In genomic region chr11:117397755-117398154, GRCm38 (mm10) we compare ENCODE assay signal across 10 mouse cellular contexts.
DNase-seq lines count a peak whose midpoint lies in the region; ATAC-seq and TF ChIP-seq lines count a peak whose summit lies in the region.
"Had no signal": no experiment of that assay in that cellular context is flagged by ENCODE, and none has a peak within 500 bp of the region (broad histone marks: within the 10 kb centered on the region; RNA-seq: fewer than 3 reads in every experiment).

No protein-coding gene starts in this region.

- no peak overlapping the region for H3K9ac ChIP-seq in heart, postnatal 0 days (replicated peaks; ENCODE audit: low read depth, low read length)
- no peak overlapping the region for H3K9ac ChIP-seq in ES-Bruce4 (ENCODE audit: low read depth, poor library complexity, severe bottlenecking)
- no peak overlapping the region for H3K9ac ChIP-seq in embryonic facial prominence, embryonic 11.5 days (replicated peaks; ENCODE audit: low read length)
- H3K9ac ChIP-seq in midbrain, embryonic 15.5 days, result 0 out of 2 replicates have a peak overlapping the region, but pooled peaks have one; percentile 2
- H3K9ac ChIP-seq: midbrain, embryonic 12.5 days had no signal

- H3K27me3 ChIP-seq in heart, postnatal 0 days (ENCODE audit: control insufficient read depth, insufficient read depth, low read length), result peaks cover 54% of the 10 kb centered on the region
- no peaks in the 10 kb centered on the region for H3K27me3 ChIP-seq in ES-Bruce4 (ENCODE audit: control insufficient read depth, insufficient read depth, low read length, poor library complexity, severe bottlenecking)
- no peaks in the 10 kb centered on the region; the same call in 1 of the 2 replicates for H3K27me3 ChIP-seq in embryonic facial prominence, embryonic 11.5 days (ENCODE audit: control insufficient read depth, insufficient read depth, low read length)
- H3K27me3 ChIP-seq in midbrain, embryonic 15.5 days (replicated peaks), result no peaks in the 10 kb centered on the region

- no peak overlapping the region for H3K4me2 ChIP-seq in heart, postnatal 0 days (ENCODE audit: low read depth, low read length)
- no peak overlapping the region for H3K4me2 ChIP-seq in embryonic facial prominence, embryonic 11.5 days (ENCODE audit: low read depth, low read length)
- no peak overlapping the region for H3K4me2 ChIP-seq in midbrain, embryonic 15.5 days
- H3K4me2 ChIP-seq: midbrain, embryonic 12.5 days had no signal

- ATAC-seq in heart, postnatal 0 days (ENCODE audit: insufficient read depth, low read depth), result no peak
- ATAC-seq in embryonic facial prominence, embryonic 11.5 days (replicated peaks; ENCODE audit: insufficient number of reproducible peaks, low FRiP score, low TSS enrichment, low read depth), result no peak
- ATAC-seq in midbrain, embryonic 15.5 days (replicated peaks), result 0 out of 2 replicates have a peak, but pooled peaks have one; percentile 13

- no peak overlapping the region for H3K27ac ChIP-seq in heart, postnatal 0 days (ENCODE audit: low read depth)
- no peak overlapping the region for H3K27ac ChIP-seq in ES-Bruce4 (ENCODE audit: insufficient read depth, low read length)
- H3K27ac ChIP-seq in embryonic facial prominence, embryonic 11.5 days (replicated peaks; ENCODE audit: low read depth, low read length), result no peak overlapping the region
- H3K27ac ChIP-seq in midbrain, embryonic 15.5 days, result no peak overlapping the region
- H3K27ac ChIP-seq: midbrain, embryonic 12.5 days had no signal

- no peak overlapping the region for H3K4me3 ChIP-seq in heart, postnatal 0 days (ENCODE audit: low read depth, low read length)
- no peak overlapping the region for H3K4me3 ChIP-seq in ES-Bruce4 (ENCODE audit: low read depth, low read length)
- no peak overlapping the region for H3K4me3 ChIP-seq in embryonic facial prominence, embryonic 11.5 days (ENCODE audit: low read depth, low read length)
- H3K4me3 ChIP-seq in midbrain, embryonic 15.5 days, result no peak overlapping the region
- H3K4me3 ChIP-seq: midbrain, embryonic 12.5 days had no signal

- H3K36me3 ChIP-seq in heart, postnatal 0 days (replicated peaks; ENCODE audit: control insufficient read depth, insufficient read depth, low read length), result no peaks in the 10 kb centered on the region
- no peaks in the 10 kb centered on the region for H3K36me3 ChIP-seq in ES-Bruce4 (ENCODE audit: control insufficient read depth, insufficient read depth, low read length, poor library complexity, severe bottlenecking)
- no peaks in the 10 kb centered on the region for H3K36me3 ChIP-seq in embryonic facial prominence, embryonic 11.5 days (replicated peaks; ENCODE audit: control insufficient read depth, insufficient read depth, low read depth, low read length)
- no peaks in the 10 kb centered on the region for H3K36me3 ChIP-seq in midbrain, embryonic 15.5 days (replicated peaks)
- H3K36me3 ChIP-seq: G1E; midbrain, embryonic 12.5 days had no signal

- WGBS in heart, postnatal 0 days, result 27% methylated on average over 4 of the region's 4 CpGs
- WGBS in embryonic facial prominence, embryonic 11.5 days, result 31% methylated on average over 4 of the region's 4 CpGs
- WGBS in midbrain, embryonic 15.5 days, result 44% methylated on average over 4 of the region's 4 CpGs

- TF ChIP-seq CTCF in heart, postnatal 0 days (IDR thresholded peaks at IDR 0.05; ENCODE audit: low read depth), result peak; percentile 42; the same call in 1 of the 2 replicates
- peak; percentile 81 for TF ChIP-seq CTCF in ES-Bruce4 (IDR thresholded peaks at IDR 0.05; ENCODE audit: low read depth, low read length)

- no peaks in the 10 kb centered on the region for H3K9me3 ChIP-seq in heart, postnatal 0 days (replicated peaks; ENCODE audit: control insufficient read depth, low read length)
- no peaks in the 10 kb centered on the region for H3K9me3 ChIP-seq in ES-Bruce4 (replicated peaks; ENCODE audit: control insufficient read depth, insufficient read depth, low read length, poor library complexity, severe bottlenecking)
- H3K9me3 ChIP-seq in embryonic facial prominence, embryonic 11.5 days (replicated peaks; ENCODE audit: control insufficient read depth, low read length), result no peaks in the 10 kb centered on the region
- H3K9me3 ChIP-seq in midbrain, embryonic 15.5 days, result no peaks in the 10 kb centered on the region
- H3K9me3 ChIP-seq: G1E had no signal

- H3K4me1 ChIP-seq in heart, postnatal 0 days (ENCODE audit: control insufficient read depth, insufficient read depth), result no peaks in the 10 kb centered on the region
- H3K4me1 ChIP-seq in ES-Bruce4 (ENCODE audit: control insufficient read depth, insufficient read depth, low read length), result peaks cover 3% of the 10 kb centered on the region
- no peaks in the 10 kb centered on the region; the same call in 1 of the 2 replicates for H3K4me1 ChIP-seq in embryonic facial prominence, embryonic 11.5 days (ENCODE audit: control insufficient read depth, insufficient read depth, low read length)
- peaks cover 30% of the 10 kb centered on the region for H3K4me1 ChIP-seq in midbrain, embryonic 15.5 days

- no peak for DNase-seq in heart, postnatal 0 days (ENCODE audit: low spot score)
- no peak for DNase-seq in heart, adult 11 months
- DNase-seq in embryonic facial prominence, embryonic 11.5 days (ENCODE audit: low spot score), result peak; percentile 42
- DNase-seq in layer of hippocampus, adult 18-20 months (ENCODE audit: low spot score in 2 of 2), result no peak
- DNase-seq in layer of hippocampus, postnatal 36 days, result no peak
- DNase-seq in gastrocnemius, postnatal 10 days, result no peak

- TF ChIP-seq EP300 in heart, postnatal 0 days (IDR thresholded peaks at IDR 0.05; ENCODE audit: low read depth), result no peak
- TF ChIP-seq EP300 in ES-Bruce4 (IDR thresholded peaks at IDR 0.05; ENCODE audit: insufficient read depth, low read depth, low read length), result 0 out of 2 replicates have a peak, but pooled peaks have one; percentile 12

- no peak for TF ChIP-seq POLR2A in ES-Bruce4 (IDR thresholded peaks at IDR 0.05; ENCODE audit: insufficient read depth, low read length)
